Mouse (Mus musculus) MEL (cell line): ENCODE measurements around the gene Rbm47. TPM values are rescaled to one million over a fixed set of nuclear protein-coding genes. Genes with fewer than 3 reads are reported as not detected.

Source experiments
- DNase-seq: peaks from one replicate; pipeline ENCODE4 v3.0.0; 2011; ENCODE audit warnings: low read depth, low spot score
- H3K27ac ChIP-seq: 2 replicates; pipeline ENCODE4 v1.5.1; 2012; ENCODE audit warnings: low read depth, mild to moderate bottlenecking, control low read depth, low read length, moderate library complexity; ENCODE audit not compliant: control insufficient read depth
- H3K27me3 ChIP-seq, 2 experiments: fragments of 150-350 bp in 1 of 2; sonication (generic) in 1 of 2; 2 replicates each; pipeline ENCODE4 v1.6.1; 2012; ENCODE audit warnings: low read length in 2 of 2, mild to moderate bottlenecking in 2 of 2, improper control_type of control experiment in 1 of 2, moderate library complexity in 1 of 2; ENCODE audit not compliant: insufficient read depth in 2 of 2, control insufficient read depth in 1 of 2
- H3K36me3 ChIP-seq, 2 experiments: 2 replicates each; pipeline ENCODE4 v1.6.1; 2012 to 2014; ENCODE audit warnings: low read length in 2 of 2, improper control_type of control experiment in 1 of 2, inconsistent platforms in 1 of 2, mild to moderate bottlenecking in 1 of 2; ENCODE audit not compliant: insufficient read depth in 2 of 2, control insufficient read depth in 1 of 2
- H3K4me1 ChIP-seq, 2 experiments: fragments of 150-350 bp in 1 of 2; sonication (generic) in 1 of 2; 2 replicates each; pipeline ENCODE4 v1.6.1; 2012; ENCODE audit warnings: low read length in 2 of 2, improper control_type of control experiment in 1 of 2, mild to moderate bottlenecking in 1 of 2; ENCODE audit not compliant: insufficient read depth in 2 of 2, control insufficient read depth in 1 of 2
- H3K4me3 ChIP-seq, 2 experiments: fragments of 150-350 bp in 1 of 2; sonication (generic) in 1 of 2; 2 replicates each; pipeline ENCODE4 v1.5.1; 2012; ENCODE audit warnings: low read depth in 2 of 2, low read length in 2 of 2, mild to moderate bottlenecking in 2 of 2, moderate library complexity in 2 of 2, control low read depth in 1 of 2, improper control_type of control experiment in 1 of 2; ENCODE audit not compliant: control insufficient read depth in 1 of 2, insufficient read depth in 1 of 2
- H3K79me2 ChIP-seq: 2 replicates; pipeline ENCODE4 v1.6.1; 2012; ENCODE audit warnings: mild to moderate bottlenecking, low read length, moderate library complexity; ENCODE audit not compliant: control insufficient read depth, poor library complexity, insufficient read depth
- H3K9ac ChIP-seq: 2 replicates; pipeline ENCODE4 v1.6.1; 2012; ENCODE audit warnings: low read depth, mild to moderate bottlenecking, control low read depth, low read length, moderate library complexity; ENCODE audit not compliant: control insufficient read depth, poor library complexity, severe bottlenecking
- H3K9me3 ChIP-seq: fragments of 150-350 bp; sonication (generic); replicated peaks from 2 replicates; pipeline ENCODE4 v1.6.1; 2012; ENCODE audit warnings: mild to moderate bottlenecking, low read length, improper control_type of control experiment, moderate library complexity; ENCODE audit not compliant: insufficient read depth
- BHLHE40 ChIP-seq: IDR thresholded peaks from 2 replicates; pipeline ENCODE4 v1.6.1; 2012; ENCODE audit warnings: low read depth, mild to moderate bottlenecking, inconsistent platforms, low read length, improper control_type of control experiment, borderline replicate concordance
- CHD1 ChIP-seq: IDR thresholded peaks from 2 replicates; pipeline ENCODE4 v1.6.1; 2012; ENCODE audit warnings: low read depth, mild to moderate bottlenecking, inconsistent platforms, low read length, improper control_type of control experiment
- ELF1 ChIP-seq: IDR thresholded peaks from 2 replicates; pipeline ENCODE4 v1.6.1; 2014; ENCODE audit warnings: low read depth, mild to moderate bottlenecking, inconsistent platforms, low read length, improper control_type of control experiment, moderate library complexity
- GABPA ChIP-seq: IDR thresholded peaks from 2 replicates; pipeline ENCODE4 v1.6.1; 2012; ENCODE audit warnings: low read depth, mild to moderate bottlenecking, inconsistent platforms, low read length, improper control_type of control experiment, moderate library complexity
- GATA1 ChIP-seq: IDR thresholded peaks from 2 replicates; pipeline ENCODE4 v1.6.1; 2011; ENCODE audit warnings: low read depth, low read length, improper control_type of control experiment
- HCFC1 ChIP-seq: IDR thresholded peaks from 2 replicates; pipeline ENCODE4 v1.6.1; 2012; ENCODE audit warnings: low read depth, mild to moderate bottlenecking, inconsistent platforms, low read length, improper control_type of control experiment, moderate library complexity
- JUND ChIP-seq: IDR thresholded peaks from 2 replicates; pipeline ENCODE4 v1.6.1; 2011; ENCODE audit warnings: low read depth, mild to moderate bottlenecking, improper control_type of control experiment, low read length
- KAT2A ChIP-seq: conservative IDR thresholded peaks from 2 replicates; pipeline ENCODE4 v1.6.1; 2012; ENCODE audit warnings: low read depth, low read length, improper control_type of control experiment, inconsistent platforms
- MAFK ChIP-seq: IDR thresholded peaks from 2 replicates; pipeline ENCODE4 v1.6.1; 2011; ENCODE audit warnings: low read depth, mild to moderate bottlenecking, low read length, improper control_type of control experiment, borderline replicate concordance
- MAX ChIP-seq: IDR thresholded peaks from 2 replicates; pipeline ENCODE4 v1.6.1; 2011; ENCODE audit warnings: low read length, improper control_type of control experiment
- MAZ ChIP-seq: IDR thresholded peaks from 2 replicates; pipeline ENCODE4 v1.6.1; 2012; ENCODE audit warnings: low read depth, mild to moderate bottlenecking, inconsistent platforms, low read length, improper control_type of control experiment
- MEF2A ChIP-seq: IDR thresholded peaks from 2 replicates; pipeline ENCODE4 v1.6.1; 2014; ENCODE audit warnings: low read depth, mild to moderate bottlenecking, inconsistent platforms, low read length, improper control_type of control experiment; ENCODE audit not compliant: poor library complexity, insufficient replicate concordance, severe bottlenecking; ENCODE audit errors: extremely low read depth
- MXI1 ChIP-seq: IDR thresholded peaks from 2 replicates; pipeline ENCODE4 v1.6.1; 2011; ENCODE audit warnings: mild to moderate bottlenecking, low read depth, low read length, improper control_type of control experiment
- MYB ChIP-seq: IDR thresholded peaks from 2 replicates; pipeline ENCODE4 v1.6.1; 2011; ENCODE audit warnings: mild to moderate bottlenecking, low read depth, low read length, improper control_type of control experiment
- MYC ChIP-seq: IDR thresholded peaks from 2 replicates; pipeline ENCODE4 v1.6.1; 2011; ENCODE audit warnings: low read depth, mild to moderate bottlenecking, low read length, improper control_type of control experiment, moderate library complexity
- NELFE ChIP-seq: IDR thresholded peaks from 2 replicates; pipeline ENCODE4 v1.6.1; 2011; ENCODE audit warnings: low read depth, low read length, improper control_type of control experiment
- POLR2A ChIP-seq, 2 experiments: IDR thresholded peaks; 2 replicates each; pipeline ENCODE4 v1.6.1; 2011 to 2012; ENCODE audit warnings: low read length in 2 of 2, mild to moderate bottlenecking in 2 of 2, control low read depth in 1 of 2, improper control_type of control experiment in 1 of 2, low read depth in 1 of 2, moderate library complexity in 1 of 2; ENCODE audit not compliant: control insufficient read depth in 1 of 2, insufficient read depth in 1 of 2, poor library complexity in 1 of 2
- POLR2AphosphoS2 ChIP-seq: IDR thresholded peaks from 2 replicates; pipeline ENCODE4 v1.6.1; 2011; ENCODE audit warnings: low read length, improper control_type of control experiment
- RAD21 ChIP-seq: IDR thresholded peaks from 2 replicates; pipeline ENCODE4 v1.6.1; 2011; ENCODE audit warnings: mild to moderate bottlenecking, low read depth, low read length, improper control_type of control experiment
- RCOR1 ChIP-seq: IDR thresholded peaks from 2 replicates; pipeline ENCODE4 v1.6.1; 2012; ENCODE audit warnings: low read depth, mild to moderate bottlenecking, inconsistent platforms, low read length, improper control_type of control experiment
- SIN3A ChIP-seq: IDR thresholded peaks from 2 replicates; pipeline ENCODE4 v1.6.1; 2012; ENCODE audit warnings: low read length, improper control_type of control experiment, inconsistent platforms
- SMC3 ChIP-seq: IDR thresholded peaks from 2 replicates; pipeline ENCODE4 v1.6.1; 2011; ENCODE audit warnings: low read depth, low read length, improper control_type of control experiment
- TAL1 ChIP-seq: IDR thresholded peaks from 2 replicates; pipeline ENCODE4 v1.6.1; 2012; ENCODE audit warnings: mild to moderate bottlenecking, inconsistent platforms, low read length, moderate library complexity, mixed read lengths
- TBP ChIP-seq: IDR thresholded peaks from 2 replicates; pipeline ENCODE4 v1.8.0; 2011; ENCODE audit warnings: low read depth, low read length, improper control_type of control experiment
- TCF12 ChIP-seq: IDR thresholded peaks from 2 replicates; pipeline ENCODE4 v1.6.1; 2014; ENCODE audit warnings: low read depth, mild to moderate bottlenecking, inconsistent platforms, low read length, improper control_type of control experiment, moderate library complexity
- USF1 ChIP-seq: IDR thresholded peaks from 2 replicates; pipeline ENCODE4 v1.6.1; 2014; ENCODE audit warnings: low read depth, mild to moderate bottlenecking, inconsistent platforms, low read length, improper control_type of control experiment, moderate library complexity
- USF2 ChIP-seq, 2 experiments: IDR thresholded peaks; 2 replicates each; pipeline ENCODE4 v1.6.1; 2011 to 2012; ENCODE audit warnings: improper control_type of control experiment in 2 of 2, low read length in 2 of 2, borderline replicate concordance in 1 of 2, inconsistent platforms in 1 of 2, low read depth in 1 of 2, mild to moderate bottlenecking in 1 of 2; ENCODE audit not compliant: insufficient read depth in 1 of 2
- ZC3H11A ChIP-seq: IDR thresholded peaks from 2 replicates; pipeline ENCODE4 v1.6.1; 2012; ENCODE audit warnings: low read depth, mild to moderate bottlenecking, inconsistent platforms, low read length, improper control_type of control experiment
- ZMIZ1 ChIP-seq: IDR thresholded peaks from 2 replicates; pipeline ENCODE4 v1.6.1; 2012; ENCODE audit warnings: low read depth, mild to moderate bottlenecking, inconsistent platforms, low read length, improper control_type of control experiment, moderate library complexity
- ZNF384 ChIP-seq: IDR thresholded peaks from 2 replicates; pipeline ENCODE4 v1.6.1; 2012; ENCODE audit warnings: low read depth, mild to moderate bottlenecking, inconsistent platforms, low read length, improper control_type of control experiment
- polyA plus RNA-seq, 2 experiments: library from polyadenylated mRNA; stranded (reverse) in 1 of 2; unstranded in 1 of 2; fragments of >175 nt in 1 of 2; fragments of >200 nt in 1 of 2; gene quantifications; 2 replicates each; pipeline versions ENCODE4 v1.2.1 to v1.2.4; 2012; ENCODE audit warnings: low replicate concordance in 2 of 2, low read depth in 1 of 2; ENCODE audit not compliant: insufficient read length in 2 of 2, insufficient read depth in 1 of 2, missing spikeins in 1 of 2
- total RNA-seq: library from RNA; depleted of rRNA; stranded (reverse); fragments of 300-350 nt; gene quantifications from 2 replicates; pipeline ENCODE4 v1.2.3, GENCODE M21; 2012

The Rbm47 gene
- total and polyA plus RNA-seq, 3 experiments = not detected

DNA sequence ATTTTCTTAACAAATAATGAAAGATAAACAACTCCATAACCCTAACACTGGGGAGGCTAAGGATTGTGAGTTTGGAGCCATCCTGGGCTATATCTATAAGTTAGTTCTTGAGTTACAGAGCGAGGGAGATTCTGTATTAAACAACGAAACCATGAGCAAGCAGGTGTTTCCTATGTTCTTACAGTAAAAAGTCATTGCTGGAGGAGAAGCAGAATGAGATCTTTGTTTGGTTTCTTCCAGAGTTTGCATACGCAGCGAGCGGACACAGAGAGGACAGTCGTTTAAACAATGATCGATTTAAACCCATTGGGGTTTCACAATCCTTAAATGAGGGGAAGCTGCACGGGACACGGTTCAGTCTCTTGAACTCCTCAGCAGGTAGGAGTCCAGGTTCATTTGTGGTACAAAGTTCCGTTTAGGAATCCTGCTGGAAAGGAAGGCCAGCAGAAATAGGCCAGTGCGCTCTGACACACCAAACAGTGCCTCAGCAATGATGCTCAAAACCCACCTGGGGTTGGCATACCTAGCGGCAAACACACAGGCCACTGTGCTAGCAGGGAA is 99.2 kb downstream of the Rbm47 start:
- TF ChIP-seq ZC3H11A = no peak
- TF ChIP-seq SIN3A = no peak
- TF ChIP-seq USF1 = no peak
- no peak for TF ChIP-seq CHD1
- no peak for TF ChIP-seq GABPA
- TF ChIP-seq MAZ = no peak
- TF ChIP-seq TCF12 = no peak
- no peak for TF ChIP-seq MYC
- no peak for TF ChIP-seq ZMIZ1
- TF ChIP-seq BHLHE40 = no peak
- TF ChIP-seq HCFC1 = no peak
- TF ChIP-seq MYB = no peak
- no peak for TF ChIP-seq POLR2A (IDR thresholded peaks at IDR 0.05; ENCODE audit: control insufficient read depth in 1 of 2, insufficient read depth in 1 of 2, low read depth in 1 of 2, low read length in 2 of 2, poor library complexity in 1 of 2)
- TF ChIP-seq MEF2A = no peak
- Histone ChIP-seq H3K9me3 (no peaks in the 10 kb centered on the region), H3K79me2 (no peaks in the 10 kb centered on the region), H3K9ac (no peak overlapping the region), H3K27me3 (no peaks in the 10 kb centered on the region), H3K27ac (no peak overlapping the region), H3K4me3 (no peak overlapping the region), H3K4me1 (peaks cover 7 to 30% of the 10 kb centered on the region in 2 experiments), H3K36me3 (peaks cover 0 to 23% of the 10 kb centered on the region in 2 experiments; a peak in 2 of 4 replicates)
- DNase-seq = no peak

DNA sequence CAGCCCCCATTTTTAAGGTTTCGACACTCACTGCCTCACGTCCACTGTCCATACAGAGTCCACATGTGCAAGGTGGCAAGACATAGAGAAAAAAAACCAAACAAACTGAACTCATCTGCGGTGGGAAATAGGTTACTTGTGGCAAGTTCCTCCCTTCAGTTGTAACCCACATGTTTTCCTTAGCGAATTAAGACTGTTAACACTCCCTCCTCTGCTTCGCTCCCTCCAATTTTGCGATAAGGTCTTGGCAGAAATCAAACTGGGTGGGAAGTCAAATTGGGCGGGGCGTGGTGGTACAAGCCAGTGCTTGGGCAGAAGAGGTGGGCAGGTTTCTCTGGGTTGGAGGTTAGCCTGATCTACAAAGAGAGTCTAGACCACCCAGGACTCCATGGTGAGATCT is 101.2 kb downstream of the Rbm47 start:
- Histone ChIP-seq H3K9me3 (no peaks in the 10 kb centered on the region), H3K4me1 (peaks cover 7 to 34% of the 10 kb centered on the region in 2 experiments), H3K79me2 (no peaks in the 10 kb centered on the region), H3K9ac (0 out of 2 replicates have a peak overlapping the region, but pooled peaks have one; percentile 35), H3K4me3 (0 out of 4 replicates have a peak overlapping the region, but pooled peaks of 1 of the 2 experiments have one; percentile 6), H3K27me3 (no peaks in the 10 kb centered on the region), H3K27ac (peak overlapping the region; percentile 52), H3K36me3 (peaks cover 0 to 23% of the 10 kb centered on the region in 2 experiments; a peak in 2 of 4 replicates)
- peak; percentile 75 for DNase-seq
- no peak for TF ChIP-seq SIN3A
- no peak for TF ChIP-seq RAD21
- TF ChIP-seq MEF2A = no peak
- no peak for TF ChIP-seq GABPA
- TF ChIP-seq NELFE = no peak
- no peak for TF ChIP-seq ELF1
- no peak for TF ChIP-seq USF1
- TF ChIP-seq TCF12 = no peak
- no peak for TF ChIP-seq JUND
- TF ChIP-seq ZMIZ1 = no peak
- no peak for TF ChIP-seq POLR2A (IDR thresholded peaks at IDR 0.05; ENCODE audit: control insufficient read depth in 1 of 2, insufficient read depth in 1 of 2, low read depth in 1 of 2, low read length in 2 of 2, poor library complexity in 1 of 2)
- TF ChIP-seq SMC3 = no peak
- TF ChIP-seq HCFC1 = no peak
- TF ChIP-seq BHLHE40 = no peak
- TF ChIP-seq CHD1 = no peak
- peak; percentile 46; the same call in 1 of the 2 replicates for TF ChIP-seq GATA1
- no peak for TF ChIP-seq KAT2A
- TF ChIP-seq USF2 (IDR thresholded peaks at IDR 0.05; ENCODE audit: borderline replicate concordance in 1 of 2, insufficient read depth in 1 of 2, low read depth in 1 of 2, low read length in 2 of 2) = no peak
- peak; percentile 83 for TF ChIP-seq MAX
- 0 out of 2 replicates have a peak, but pooled peaks have one; percentile 52 for TF ChIP-seq TBP
- TF ChIP-seq MXI1 = no peak; the same call in 1 of the 2 replicates
- TF ChIP-seq TAL1 = no peak
- no peak; the same call in none of the 2 replicates for TF ChIP-seq ZNF384
- TF ChIP-seq RCOR1 = no peak
- TF ChIP-seq POLR2AphosphoS2 = no peak
- TF ChIP-seq MAFK = no peak
